Mouse (Mus musculus) v-Abl transformed pro-B cells (cell line): ENCODE results near the gene Gna11.

Experiments
- in situ Hi-C, 2 experiments: fragments of 400-800 bp; cut with MboI; formaldehyde crosslinking; loops; one replicate each; pipeline ENCODE4 v1.15.1; 2025; ENCODE audit not compliant: unreplicated experiment in 2 of 2

The Gna11 gene

GRCm38 (mm10) chr10:81546332-81546731 is 1.3 kb upstream of the Gna11 start:
- in situ Hi-C loops, result loop anchor here (5.0 kb wide), 2 partner anchors 49 to 154 kb away; partner anchors contain the start of genes Ncln (in 1 of the 2) and Smim24 (in 1 of the 2)

- in situ Hi-C loops, result loop anchor here (5.0 kb wide), 2 partner anchors 47 to 152 kb away; partner anchors contain the start of genes Ncln (in 1 of the 2) and Smim24 (in 1 of the 2)
Observed at GRCm38 (mm10) chr10:81544296-81545160, 462 bp downstream of the Gna11 start.

DNA sequence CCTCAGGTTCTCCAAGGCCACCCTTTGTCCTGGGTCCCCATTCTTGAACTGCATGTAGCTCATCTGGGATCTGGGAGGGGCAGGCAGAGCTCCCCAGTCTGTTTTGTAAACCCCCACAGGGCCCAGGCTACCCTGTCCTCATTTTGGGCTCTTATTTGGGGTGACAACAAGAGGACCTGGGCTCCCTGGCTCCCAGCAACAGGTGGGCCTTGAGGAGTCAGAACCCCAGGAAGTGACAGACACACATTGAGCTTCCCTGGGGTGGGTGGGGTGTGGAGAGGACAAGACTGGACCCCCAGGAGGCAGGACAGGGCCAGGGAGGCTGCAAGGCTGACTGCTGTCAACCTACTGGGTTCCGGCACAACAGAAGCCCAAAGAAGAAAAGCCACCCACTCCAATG is 1.4 kb downstream of the Gna11 start:
- in situ Hi-C loops, result no loop called here

DNA sequence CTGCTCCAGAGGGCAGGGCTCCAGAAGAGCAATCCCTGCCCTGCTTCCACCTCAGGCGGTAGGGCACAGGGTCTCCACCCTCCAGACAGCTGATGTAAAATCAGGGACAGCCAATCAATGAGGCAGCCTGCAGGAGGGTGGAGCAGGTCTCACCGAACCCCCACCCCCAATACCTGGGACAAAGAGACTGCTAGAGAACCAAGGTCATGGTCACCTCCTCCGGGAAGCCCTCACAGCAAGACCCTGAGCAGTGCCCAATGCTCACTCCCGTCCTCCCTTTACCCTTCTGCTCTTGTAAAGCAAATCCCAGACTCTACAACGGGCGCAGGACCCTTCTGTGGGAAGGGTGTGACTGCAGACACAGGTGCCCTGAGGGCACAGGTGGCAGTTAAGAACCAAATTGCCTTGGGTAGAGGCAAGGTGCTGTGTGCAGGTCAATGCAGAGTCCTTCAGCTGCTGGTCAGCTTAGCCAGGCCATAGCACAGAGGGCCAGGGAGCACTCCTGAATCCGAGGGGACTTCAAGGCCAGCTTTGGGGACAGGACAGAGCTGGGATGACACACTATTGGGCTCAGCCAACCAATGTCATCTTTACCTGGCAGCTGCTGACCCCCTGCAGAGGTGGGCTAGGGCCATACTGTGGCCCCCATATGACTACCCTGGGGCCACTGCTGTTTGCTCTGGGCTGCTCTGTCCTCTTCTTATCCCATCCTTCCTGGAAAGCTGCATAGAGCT is 2.1 kb downstream of the Gna11 start:
- in situ Hi-C loops, result no loop called here

GRCm38 (mm10) chr10:81541803-81542202 is 3.2 kb downstream of the Gna11 start:
- in situ Hi-C loops, result no loop called here

- in situ Hi-C loops, result no loop called here
Observed at GRCm38 (mm10) chr10:81541363-81541762, 3.6 kb downstream of the Gna11 start.

- in situ Hi-C loops, result loop anchor here in 1 of 2 experiments (5.0 kb wide), 1 partner anchor 36 kb away; the partner anchor contains the start of gene S1pr4
Observed at GRCm38 (mm10) chr10:81538321-81539048, 6.5 kb downstream of the Gna11 start.

GRCm38 (mm10) chr10:81537429-81537828 is 7.6 kb downstream of the Gna11 start:
- in situ Hi-C loops, result loop anchor here in 1 of 2 experiments (5.0 kb wide), 1 partner anchor 35 kb away; the partner anchor contains the start of gene S1pr4

GRCm38 (mm10) chr10:81536734-81537133 is 8.3 kb downstream of the Gna11 start:
- in situ Hi-C loops, result loop anchor here in 1 of 2 experiments (5.0 kb wide), 1 partner anchor 34 kb away; the partner anchor contains the start of gene S1pr4

- in situ Hi-C loops, result loop anchor here (5.0 kb wide), 2 partner anchors 33 to 138 kb away; partner anchors contain the start of gene S1pr4 (in 1 of the 2)
Observed at GRCm38 (mm10) chr10:81534826-81535225, 10.2 kb downstream of the Gna11 start.

DNA sequence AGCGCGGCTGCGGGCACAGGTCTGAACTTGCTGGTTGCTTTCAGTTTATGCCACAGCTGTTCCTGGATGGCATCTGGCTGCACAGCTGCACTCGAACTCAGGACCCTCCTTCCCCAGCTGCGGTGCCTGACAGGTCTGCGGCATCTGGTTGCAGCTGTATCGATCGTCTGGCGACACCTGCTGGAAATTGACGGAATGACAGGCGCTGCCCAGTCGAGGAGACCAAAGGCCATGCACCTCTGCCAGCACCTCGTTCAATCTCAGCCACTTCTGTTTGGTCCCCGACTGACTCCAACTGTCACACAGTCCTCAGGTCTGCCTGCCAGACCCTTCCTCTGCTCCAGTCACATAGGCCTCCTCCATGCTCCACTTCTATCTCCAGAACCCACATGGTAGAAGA is 18.2 kb downstream of the Gna11 start:
- in situ Hi-C loops, result loop anchor here in 1 of 2 experiments (5.0 kb wide), 1 partner anchor 44 kb away; the partner anchor contains the start of gene Celf5

DNA sequence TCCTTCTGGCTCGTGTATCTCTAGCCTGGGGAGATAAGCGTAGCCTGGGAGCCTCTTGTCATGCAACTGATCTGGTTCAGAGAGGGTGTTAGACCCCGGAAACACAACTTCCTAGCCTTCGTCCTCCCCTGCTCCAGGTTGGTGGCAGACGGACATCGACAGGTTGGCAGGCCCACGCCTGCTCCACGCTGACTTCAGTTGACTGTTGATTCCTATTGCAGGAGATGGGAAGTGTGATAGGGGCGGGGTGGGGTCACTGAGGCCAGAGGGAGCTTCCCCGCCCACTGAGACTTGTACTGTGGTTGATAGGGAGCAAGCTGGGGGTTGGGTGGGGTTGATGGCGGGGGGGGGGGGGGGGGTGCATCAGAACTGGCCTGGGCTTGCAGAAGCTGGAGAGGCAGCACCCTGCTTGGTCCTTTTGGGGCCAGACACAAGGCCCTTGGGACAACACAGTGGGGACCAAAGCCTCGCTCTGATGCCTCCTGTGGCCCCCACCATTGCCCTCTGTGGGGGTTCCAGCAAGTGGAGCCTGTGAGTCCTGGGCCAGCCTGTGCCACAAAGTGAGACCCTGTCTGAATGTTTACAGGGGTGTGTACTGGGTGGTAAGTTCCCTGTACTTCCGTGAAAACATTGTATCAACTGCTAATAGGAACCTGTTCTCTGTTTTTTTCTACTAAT is 19.8 kb downstream of the Gna11 start:
- in situ Hi-C loops, result loop anchor here in 1 of 2 experiments (5.0 kb wide), 1 partner anchor 43 kb away; the partner anchor contains the start of gene Celf5

DNA sequence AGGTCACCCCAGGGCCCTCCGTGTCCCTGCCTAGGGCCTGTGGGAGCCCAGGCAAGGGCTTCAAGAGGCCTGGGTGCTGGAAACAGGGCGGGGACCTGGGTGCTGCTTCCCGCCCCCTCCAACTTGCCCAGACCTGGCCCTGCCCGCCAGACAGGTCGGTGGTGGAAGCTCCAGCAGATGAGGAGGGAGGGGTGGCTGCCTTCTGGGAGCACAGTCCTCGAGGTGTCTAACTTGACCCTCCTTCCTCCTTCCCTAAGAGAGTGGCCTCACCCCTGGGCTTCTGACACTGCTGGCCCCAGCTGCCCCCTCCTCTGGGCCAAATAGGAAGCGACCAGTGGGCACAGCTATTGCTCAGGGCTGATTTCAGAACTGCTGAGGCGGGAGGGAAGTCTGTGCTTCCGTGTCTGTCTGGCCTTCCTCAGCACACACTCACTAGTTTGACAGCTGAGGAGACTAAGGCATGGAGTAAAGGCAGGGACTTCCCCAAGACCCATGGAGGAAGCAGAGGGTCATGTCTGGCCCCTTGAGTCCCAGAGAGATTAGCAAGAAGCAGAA is 20.9 kb downstream of the Gna11 start, which contains the start of gene Gna15:
Gene Gna15, minus strand, starts transcription at position 175 of the 555 bp plus-strand sequence.
- in situ Hi-C loops, result no loop called here

GRCm38 (mm10) chr10:81523570-81523969 is 21.4 kb downstream of the Gna11 start:
- in situ Hi-C loops, result no loop called here

GRCm38 (mm10) chr10:81523142-81523541 is 21.8 kb downstream of the Gna11 start:
- in situ Hi-C loops, result no loop called here

DNA sequence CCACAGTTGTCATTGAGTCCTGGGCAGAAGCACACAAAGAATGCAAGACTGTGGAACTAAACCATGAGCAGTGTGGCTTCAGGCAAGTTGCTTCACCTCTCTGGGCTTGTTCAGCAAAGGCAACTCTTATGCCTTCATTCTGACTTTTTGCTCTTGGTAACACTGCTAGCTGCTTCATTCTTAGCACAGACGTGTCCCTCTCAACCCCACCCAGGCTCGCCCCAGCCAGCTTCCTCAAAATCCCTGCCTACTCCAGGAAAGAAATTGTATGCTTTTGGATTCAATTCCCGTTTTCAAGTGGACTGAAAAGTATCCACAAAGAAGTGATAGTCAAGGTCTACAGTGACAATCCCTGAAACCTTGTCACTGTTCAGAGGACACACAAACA is 25.0 kb downstream of the Gna11 start:
- in situ Hi-C loops, result no loop called here

DNA sequence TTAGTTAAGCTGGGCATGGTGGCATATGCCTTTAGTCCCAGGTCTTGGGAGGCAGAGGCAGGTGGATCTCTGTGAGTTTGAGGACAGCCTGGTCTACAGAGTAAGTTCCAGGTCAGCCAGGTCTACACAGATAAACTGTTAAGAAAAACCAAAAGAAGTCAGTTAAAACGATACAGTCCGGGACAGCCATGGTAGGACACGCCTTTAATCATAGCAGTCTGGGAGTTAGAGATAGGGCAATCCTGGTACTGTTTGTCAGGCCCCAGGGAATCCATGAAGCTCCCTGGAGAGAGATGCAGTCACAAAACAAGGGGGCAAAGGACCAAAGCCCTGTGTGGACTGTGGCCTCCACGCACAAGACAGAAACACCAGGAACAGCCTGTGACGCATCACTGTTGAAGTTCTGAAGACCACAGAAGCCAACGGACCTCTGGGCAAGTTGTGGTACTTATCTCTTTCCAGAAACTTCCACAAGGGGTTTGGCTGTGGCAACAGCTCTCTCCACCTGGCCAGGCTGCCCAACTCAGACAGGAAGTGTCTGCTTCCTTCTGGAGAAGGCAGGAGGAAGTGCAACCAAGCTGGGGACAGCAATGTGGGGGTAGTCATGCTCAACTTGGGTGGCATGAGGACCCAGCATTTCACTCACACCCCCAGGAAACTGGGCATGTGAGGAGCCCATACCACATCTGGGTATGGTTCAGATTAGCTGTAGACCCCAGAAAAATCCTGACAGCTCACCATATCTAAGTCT is 25.6 kb downstream of the Gna11 start:
- in situ Hi-C loops, result no loop called here

GRCm38 (mm10) chr10:81518546-81518945 is 26.4 kb downstream of the Gna11 start:
- in situ Hi-C loops, result no loop called here

DNA sequence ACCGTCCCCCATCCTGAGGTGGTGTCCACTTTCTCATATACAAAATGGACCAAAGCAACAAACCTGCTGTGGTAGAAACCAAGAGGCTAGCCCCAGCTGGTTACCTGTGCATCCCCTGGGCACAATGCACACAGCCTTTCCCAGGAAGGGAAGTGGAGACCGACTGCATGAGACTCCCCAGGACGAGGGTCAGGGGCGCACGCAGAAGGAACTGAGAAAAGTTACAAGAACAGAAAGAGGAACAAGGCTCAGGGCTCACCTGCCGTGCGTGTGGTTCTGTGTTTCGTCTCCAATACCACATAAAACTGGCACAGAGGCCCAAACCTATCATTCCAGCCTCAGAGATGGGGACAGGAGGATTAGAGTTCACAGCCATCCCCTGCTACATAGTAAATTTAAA is 27.8 kb downstream of the Gna11 start:
- in situ Hi-C loops, result no loop called here
